Mouse (Mus musculus) kidney, embryonic 14.5 days (tissue): ENCODE data around the gene Rnf34. TPM values are rescaled to one million over a fixed set of nuclear protein-coding genes. Genes with fewer than 3 reads are reported as not detected.

Source experiments
- ATAC-seq: fragments of 200-750 bp; cut with Nextera tagmentation; 2 replicates; pipeline ENCODE4 v1.8.0; 2017; ENCODE audit warnings: moderate number of reproducible peaks, mild to moderate bottlenecking, moderate TSS enrichment, moderate library complexity; ENCODE audit not compliant: low FRiP score, low TSS enrichment
- H3K27ac ChIP-seq: fragments of 300-500 bp; sonication (generic); 2 replicates; pipeline ENCODE4 v1.5.1; 2014; ENCODE audit warnings: low read depth, mild to moderate bottlenecking, low read length, moderate library complexity, mixed read lengths
- H3K27me3 ChIP-seq: fragments of 300-500 bp; sonication (generic); 2 replicates; pipeline ENCODE4 v1.6.1; 2014; ENCODE audit warnings: mild to moderate bottlenecking, low read length; ENCODE audit not compliant: control insufficient read depth, insufficient read depth
- H3K36me3 ChIP-seq: fragments of 300-500 bp; sonication (generic); 2 replicates; pipeline ENCODE4 v1.6.1; 2014; ENCODE audit warnings: low read length, mixed read lengths; ENCODE audit not compliant: control insufficient read depth, insufficient read depth
- H3K4me1 ChIP-seq: fragments of 300-500 bp; sonication (generic); 2 replicates; pipeline ENCODE4 v1.6.1; 2014; ENCODE audit warnings: low read length, mixed read lengths; ENCODE audit not compliant: control insufficient read depth, insufficient read depth
- H3K4me2 ChIP-seq: fragments of 300-500 bp; sonication (generic); replicated peaks from 2 replicates; pipeline ENCODE4 v1.6.1; 2014; ENCODE audit warnings: low read depth, mild to moderate bottlenecking, low read length
- H3K4me3 ChIP-seq: fragments of 300-500 bp; sonication (generic); 2 replicates; pipeline ENCODE4 v1.5.1; 2014; ENCODE audit warnings: mild to moderate bottlenecking, low read length
- H3K9ac ChIP-seq: fragments of 300-500 bp; sonication (generic); 2 replicates; pipeline ENCODE4 v1.6.1; 2014; ENCODE audit warnings: low read depth, mild to moderate bottlenecking, low read length, moderate library complexity
- H3K9me3 ChIP-seq: fragments of 300-500 bp; sonication (generic); 2 replicates; pipeline ENCODE4 v1.6.1; 2016; ENCODE audit warnings: low read length; ENCODE audit not compliant: control insufficient read depth
- WGBS: fragments of 180-500 bp; shearing (Covaris S2); extraction: QIAGEN DNeasy Blood & Tissue Kit; methylation state at CpG from one replicate; pipeline ENCODE4 v1.1.7; 2014; 5-methylcytosine and 5-hydroxymethylcytosine counted together
- polyA plus RNA-seq: library from polyadenylated mRNA; unstranded; fragments of >200 nt; fragmentation: Nextera tagmentation; extraction: Ambion mirVana; gene quantifications from 2 replicates; pipeline ENCODE4 v1.2.1, GENCODE M21; 2014

Gene Rnf34
- polyA plus RNA-seq, 1 experiment from 2014 or later, result 33.4 TPM

DNA sequence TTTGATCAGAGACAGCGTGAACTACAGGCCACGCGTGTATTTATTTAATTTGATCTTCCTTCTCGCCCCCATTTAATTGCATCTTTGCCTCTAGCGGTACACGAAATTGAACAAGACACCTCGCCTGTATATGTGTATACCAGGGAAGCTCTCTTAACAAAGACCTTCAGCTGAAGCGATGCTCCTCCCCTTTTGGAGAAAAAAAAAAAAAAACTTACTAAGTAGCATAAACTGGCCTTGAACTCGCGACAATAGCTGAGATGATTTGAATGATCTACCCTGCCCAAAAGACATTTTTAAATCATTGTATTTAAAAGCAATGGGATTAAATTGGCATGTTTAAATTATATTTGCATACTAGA is 28.3 kb upstream of the Rnf34 start:
- Histone ChIP-seq H3K36me3 (peaks cover 29% of the 10 kb centered on the region), H3K4me3 (peak overlapping the region; percentile 50), H3K4me2 (peak overlapping the region; percentile 40), H3K9me3 (no peaks in the 10 kb centered on the region), H3K27me3 (no peaks in the 10 kb centered on the region), H3K27ac (peak overlapping the region; percentile 88), H3K9ac (peak overlapping the region; percentile 71; the same call in 1 of the 2 replicates), H3K4me1 (peaks cover 9% of the 10 kb centered on the region; the same call in 1 of the 2 replicates)
- ATAC-seq, result peak; percentile 58
- WGBS, result under 1% methylated on average over 10 of the region's 10 CpGs

DNA sequence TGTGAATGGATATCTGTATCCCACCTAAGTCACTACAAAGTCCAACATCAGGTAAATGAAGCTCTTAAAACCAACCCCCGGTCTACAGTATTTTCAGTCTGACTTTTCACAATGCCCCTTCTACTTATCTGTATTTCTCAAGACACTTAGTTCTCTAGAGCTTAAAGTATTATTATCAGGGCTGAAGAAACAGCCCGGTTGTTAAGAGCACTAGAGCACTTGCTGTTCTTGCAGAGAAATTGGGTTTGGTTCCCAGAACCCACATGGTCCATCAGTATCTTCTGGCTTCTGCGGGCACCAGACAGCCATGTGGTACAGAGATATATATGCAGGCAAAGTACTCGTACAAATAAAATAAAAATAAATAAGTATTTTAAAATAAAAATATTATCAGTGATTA is 27.4 kb upstream of the Rnf34 start:
- 92% methylated on average over 4 of the region's 4 CpGs for WGBS
- peaks cover 9% of the 10 kb centered on the region; the same call in 1 of the 2 replicates for H3K4me1 ChIP-seq
- no peak overlapping the region for H3K27ac ChIP-seq
- H3K27me3 ChIP-seq, result no peaks in the 10 kb centered on the region
- no peaks in the 10 kb centered on the region for H3K9me3 ChIP-seq
- ATAC-seq, result no peak
- no peak overlapping the region for H3K4me2 ChIP-seq
- no peak overlapping the region for H3K4me3 ChIP-seq
- no peak overlapping the region for H3K9ac ChIP-seq
- peaks cover 20% of the 10 kb centered on the region for H3K36me3 ChIP-seq

DNA sequence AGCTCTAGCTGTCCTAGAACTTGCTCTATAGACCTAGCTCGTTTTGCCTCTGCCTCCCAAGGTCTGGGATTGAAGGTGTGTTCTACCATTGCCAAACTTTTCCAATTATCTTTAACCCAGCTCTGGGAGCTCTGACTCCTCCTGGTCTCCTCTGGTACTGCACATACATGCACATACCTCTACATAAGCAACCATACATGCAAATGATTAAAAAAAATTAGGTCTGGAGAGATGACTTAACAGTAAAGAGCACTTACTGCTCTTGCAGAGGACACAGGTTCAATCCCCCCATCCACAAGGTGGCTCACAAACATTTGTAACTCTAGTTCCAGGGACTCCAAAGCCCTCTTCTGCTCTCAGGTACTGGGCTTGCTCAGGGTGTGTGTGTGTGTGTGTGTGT is 25.9 kb upstream of the Rnf34 start:
- Histone ChIP-seq H3K27me3 (no peaks in the 10 kb centered on the region), H3K4me3 (no peak overlapping the region), H3K27ac (no peak overlapping the region), H3K9ac (no peak overlapping the region), H3K4me2 (no peak overlapping the region), H3K9me3 (no peaks in the 10 kb centered on the region), H3K4me1 (peaks cover 9% of the 10 kb centered on the region; the same call in 1 of the 2 replicates), H3K36me3 (peaks cover 5% of the 10 kb centered on the region; the same call in 1 of the 2 replicates)
- no peak for ATAC-seq
- 71% methylated on average over 1 of the region's 1 CpGs for WGBS

DNA sequence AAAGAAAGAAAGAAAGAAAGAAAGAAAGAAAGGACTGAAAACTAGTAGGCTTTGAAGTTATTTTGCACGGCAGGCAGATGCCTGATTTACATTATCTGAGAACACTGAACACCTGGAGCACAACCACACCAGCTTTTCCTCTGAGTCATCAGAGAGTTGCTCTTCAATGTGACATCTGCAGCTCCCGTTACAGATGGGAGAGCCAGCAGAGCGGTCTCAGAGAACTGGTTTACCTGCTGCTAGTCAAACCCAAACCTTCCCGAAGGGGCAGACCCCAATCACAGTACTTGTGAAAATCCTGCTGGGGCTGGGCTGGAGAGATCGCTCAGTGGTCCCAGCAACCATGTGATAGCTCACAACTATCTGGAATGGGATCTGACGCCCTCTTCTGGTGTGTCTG is 25.4 kb upstream of the Rnf34 start:
- no peak overlapping the region for H3K4me3 ChIP-seq
- no peak overlapping the region for H3K27ac ChIP-seq
- no peak overlapping the region for H3K4me2 ChIP-seq
- no peaks in the 10 kb centered on the region for H3K9me3 ChIP-seq
- H3K4me1 ChIP-seq, result peaks cover 9% of the 10 kb centered on the region; the same call in 1 of the 2 replicates
- ATAC-seq, result no peak
- H3K9ac ChIP-seq, result no peak overlapping the region
- WGBS, result 76% methylated on average over 6 of the region's 6 CpGs
- H3K27me3 ChIP-seq, result no peaks in the 10 kb centered on the region
- peaks cover under 1% of the 10 kb centered on the region; the same call in 1 of the 2 replicates for H3K36me3 ChIP-seq

DNA sequence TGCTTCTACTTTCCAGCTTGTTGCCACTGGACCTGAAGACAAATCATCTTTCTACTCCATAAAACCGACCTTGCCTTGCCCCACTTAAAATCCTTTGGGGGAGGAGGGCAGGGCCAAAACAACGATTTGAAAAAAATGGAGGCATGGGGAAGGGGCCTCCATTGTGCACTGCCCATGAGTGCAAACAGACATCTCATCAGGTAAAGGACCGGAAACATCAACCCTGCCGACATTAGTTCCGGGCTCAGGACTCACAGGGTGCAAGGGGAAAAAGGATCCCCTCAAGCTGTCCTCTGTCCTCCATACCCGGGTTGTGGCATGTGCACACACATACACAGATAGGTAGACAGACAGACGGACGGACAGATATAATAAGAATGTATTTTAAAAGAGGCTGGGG is 24.7 kb upstream of the Rnf34 start:
- no peak for ATAC-seq
- peaks cover 2% of the 10 kb centered on the region; the same call in 1 of the 2 replicates for H3K4me1 ChIP-seq
- no peak overlapping the region for H3K9ac ChIP-seq
- no peaks in the 10 kb centered on the region for H3K36me3 ChIP-seq
- H3K9me3 ChIP-seq, result no peaks in the 10 kb centered on the region
- H3K4me3 ChIP-seq, result no peak overlapping the region
- H3K4me2 ChIP-seq, result no peak overlapping the region
- H3K27me3 ChIP-seq, result no peaks in the 10 kb centered on the region
- H3K27ac ChIP-seq, result no peak overlapping the region
- 86% methylated on average over 8 of the region's 8 CpGs for WGBS

DNA sequence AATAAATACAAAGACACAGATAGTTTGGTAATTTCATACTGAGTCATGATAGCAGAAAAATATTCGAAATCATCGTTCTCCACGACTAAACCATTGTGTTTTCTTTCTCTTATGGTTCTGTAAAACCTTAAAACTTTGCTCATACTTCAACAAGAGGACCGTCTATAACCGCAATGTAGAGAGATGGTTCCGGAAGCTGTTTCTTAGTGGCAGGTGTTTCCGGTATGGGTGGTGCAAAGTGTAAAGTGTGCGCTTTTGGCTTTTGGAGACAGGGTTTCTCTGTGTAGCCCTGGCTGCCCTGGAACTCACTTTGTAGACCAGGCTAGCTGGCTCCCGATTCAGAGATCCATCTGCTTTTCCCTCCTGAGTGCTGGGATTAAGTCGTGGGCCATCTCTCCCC is 17.3 kb upstream of the Rnf34 start:
- H3K4me2 ChIP-seq, result no peak overlapping the region
- no peaks in the 10 kb centered on the region for H3K27me3 ChIP-seq
- no peak overlapping the region for H3K4me3 ChIP-seq
- no peaks in the 10 kb centered on the region for H3K36me3 ChIP-seq
- no peaks in the 10 kb centered on the region for H3K9me3 ChIP-seq
- no peak overlapping the region for H3K9ac ChIP-seq
- H3K27ac ChIP-seq, result no peak overlapping the region
- H3K4me1 ChIP-seq, result no peaks in the 10 kb centered on the region
- 89% methylated on average over 10 of the region's 10 CpGs for WGBS
- no peak for ATAC-seq

DNA sequence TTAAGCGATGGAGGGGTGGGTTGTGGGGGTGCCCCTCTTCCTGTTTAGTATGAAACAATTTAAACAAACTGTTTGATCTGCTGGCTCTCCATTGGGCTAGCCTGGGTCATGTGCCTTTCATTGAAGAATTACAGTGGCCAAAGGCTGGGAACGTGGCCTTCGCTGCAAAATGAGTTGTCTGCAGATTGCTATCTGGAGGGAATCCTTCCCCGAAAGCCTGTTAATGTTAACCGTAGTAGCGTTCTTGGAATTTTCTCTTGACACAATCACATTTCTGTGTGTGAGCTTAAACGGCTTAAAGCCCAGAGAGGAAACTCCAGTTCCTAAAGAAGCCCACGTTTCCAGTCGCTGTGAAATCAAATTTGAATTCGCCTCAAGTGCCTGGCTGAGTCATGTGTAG is 16.9 kb upstream of the Rnf34 start:
- Histone ChIP-seq H3K27ac (no peak overlapping the region), H3K4me2 (no peak overlapping the region), H3K27me3 (no peaks in the 10 kb centered on the region)

DNA sequence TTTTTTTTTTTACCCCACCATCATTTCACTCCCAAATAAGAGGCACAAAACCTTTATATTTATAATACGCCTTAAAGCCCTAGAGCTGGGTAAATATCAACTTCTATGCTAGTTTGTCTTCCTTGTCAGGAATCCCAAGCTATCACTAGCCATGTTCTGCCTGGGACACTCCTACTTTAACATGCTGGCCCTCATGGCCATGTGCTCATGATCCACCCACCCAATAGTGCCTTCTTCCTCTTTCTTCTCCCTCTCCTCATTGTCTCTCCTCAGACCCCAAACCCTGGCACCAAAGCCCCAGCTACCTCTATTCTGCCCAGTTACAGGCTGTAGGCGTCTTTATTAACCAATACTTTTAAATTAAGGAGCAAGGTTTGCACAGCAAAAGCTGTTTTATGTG is 8.7 kb upstream of the Rnf34 start:
- Histone ChIP-seq H3K36me3 (no peaks in the 10 kb centered on the region), H3K27me3 (no peaks in the 10 kb centered on the region), H3K4me1 (no peaks in the 10 kb centered on the region), H3K4me2 (no peak overlapping the region), H3K9me3 (no peaks in the 10 kb centered on the region), H3K4me3 (no peak overlapping the region), H3K9ac (no peak overlapping the region), H3K27ac (no peak overlapping the region)
- ATAC-seq, result no peak
- 83% methylated on average over 2 of the region's 2 CpGs for WGBS

More for the DNA sequence above, 16.9 kb upstream of the Rnf34 start:
- 79% methylated on average over 10 of the region's 10 CpGs for WGBS
- no peaks in the 10 kb centered on the region for H3K36me3 ChIP-seq
- H3K4me1 ChIP-seq, result no peaks in the 10 kb centered on the region
- H3K9ac ChIP-seq, result no peak overlapping the region
- H3K9me3 ChIP-seq, result no peaks in the 10 kb centered on the region
- no peak for ATAC-seq
- no peak overlapping the region for H3K4me3 ChIP-seq

DNA sequence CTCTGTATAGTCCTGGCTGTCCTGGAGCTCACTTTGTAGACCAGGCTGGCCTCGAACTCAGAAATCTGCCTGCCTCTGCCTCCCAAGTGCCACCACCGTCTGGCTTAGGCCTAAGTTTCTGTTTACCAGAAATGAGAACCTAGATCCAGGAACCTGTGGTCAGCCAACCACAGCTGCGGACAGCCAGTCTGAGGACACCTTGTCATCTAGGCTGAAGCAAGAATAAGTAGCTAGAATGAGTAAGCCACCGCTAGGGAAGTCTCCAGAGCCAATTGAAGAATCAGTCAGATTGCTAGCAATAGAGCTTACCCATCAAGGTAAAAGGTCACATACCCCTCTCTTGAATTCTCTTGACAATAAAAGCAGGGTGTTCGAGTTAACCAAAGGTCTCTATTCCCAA is 6.0 kb upstream of the Rnf34 start:
- 82% methylated on average over 5 of the region's 5 CpGs for WGBS
- ATAC-seq, result no peak

More for the DNA sequence above, 6.0 kb upstream of the Rnf34 start:
- Histone ChIP-seq H3K4me3 (no peak overlapping the region), H3K4me1 (no peaks in the 10 kb centered on the region), H3K27me3 (no peaks in the 10 kb centered on the region), H3K9me3 (no peaks in the 10 kb centered on the region), H3K9ac (no peak overlapping the region), H3K27ac (no peak overlapping the region), H3K4me2 (no peak overlapping the region), H3K36me3 (no peaks in the 10 kb centered on the region)
